Comparison of ENCODE assay signal across 24 mouse cellular contexts in genomic region chr6:105788462-105788861, GRCm38 (mm10).
DNase-seq lines count a peak whose midpoint lies in the region; ATAC-seq and TF ChIP-seq lines count a peak whose summit lies in the region.
"Had no signal": no experiment of that assay in that cellular context is flagged by ENCODE, and none has a peak within 500 bp of the region (broad histone marks: within the 10 kb centered on the region; RNA-seq: fewer than 3 reads in every experiment).

No protein-coding gene starts in this region.

- DNase-seq in forebrain, embryonic 14.5 days (ENCODE audit: low spot score): peak; percentile 27
- DNase-seq in lung, embryonic 14.5 days: peak; percentile 15
- DNase-seq in lung, postnatal 14 days: no peak
- DNase-seq in brain, adult 2 months (ENCODE audit: low read depth, low spot score): peak; percentile 43
- no peak for DNase-seq in stomach, postnatal 0 days (ENCODE audit: low spot score)
- DNase-seq in limb, embryonic 10.5 days (ENCODE audit: low spot score): no peak
- no peak for DNase-seq in Muller cell, postnatal 12 days (ENCODE audit: inconsistent ontology term)
- DNase-seq: adrenal gland, postnatal 14 days; cerebellum, adult 9-10 months; heart, postnatal 4 days; kidney, adult 9 months; kidney, postnatal 36 days; liver; right cerebral cortex, postnatal 25 days; spleen, adult 18-20 months; thymus, postnatal 36 days had no signal

- H3K9me3 ChIP-seq in forebrain, embryonic 14.5 days (replicated peaks; ENCODE audit: control insufficient read depth, low read length): no peaks in the 10 kb centered on the region
- H3K9me3 ChIP-seq in forebrain, embryonic 13.5 days (replicated peaks): no peaks in the 10 kb centered on the region
- no peaks in the 10 kb centered on the region for H3K9me3 ChIP-seq in lung, embryonic 14.5 days (ENCODE audit: low read depth, low read length)
- no peaks in the 10 kb centered on the region for H3K9me3 ChIP-seq in stomach, postnatal 0 days (ENCODE audit: control insufficient read depth, low read length)
- no peaks in the 10 kb centered on the region for H3K9me3 ChIP-seq in limb, embryonic 10.5 days (replicated peaks)
- H3K9me3 ChIP-seq: embryonic facial prominence, embryonic 13.5 days; G1E; heart, embryonic 10.5 days; hindbrain, embryonic 15.5 days; intestine, embryonic 15.5 days; liver, embryonic 15.5 days had no signal

- no peak overlapping the region for H3K4me2 ChIP-seq in forebrain, embryonic 14.5 days (ENCODE audit: low read length)
- no peak overlapping the region for H3K4me2 ChIP-seq in forebrain, embryonic 13.5 days
- H3K4me2 ChIP-seq in lung, embryonic 14.5 days: no peak overlapping the region
- H3K4me2 ChIP-seq in stomach, postnatal 0 days (replicated peaks; ENCODE audit: low read depth): no peak overlapping the region
- H3K4me2 ChIP-seq: embryonic facial prominence, embryonic 13.5 days; hindbrain, embryonic 15.5 days; intestine, embryonic 15.5 days; liver, embryonic 15.5 days; midbrain, embryonic 11.5 days had no signal

- TF ChIP-seq CTCF in lung, embryonic 14.5 days (IDR thresholded peaks at IDR 0.05; ENCODE audit: low read depth): no peak
- TF ChIP-seq CTCF in stomach, postnatal 0 days (IDR thresholded peaks at IDR 0.05; ENCODE audit: low read depth): peak; percentile 37

- WGBS in forebrain, embryonic 14.5 days: 94% methylated on average over 2 of the region's 2 CpGs
- 92% methylated on average over 2 of the region's 2 CpGs for WGBS in forebrain, embryonic 13.5 days
- WGBS in lung, embryonic 14.5 days: 88% methylated on average over 2 of the region's 2 CpGs
- WGBS in stomach, postnatal 0 days: 89% methylated on average over 2 of the region's 2 CpGs
- 90% methylated on average over 2 of the region's 2 CpGs for WGBS in limb, embryonic 10.5 days

- H3K36me3 ChIP-seq in forebrain, embryonic 14.5 days (ENCODE audit: control insufficient read depth, insufficient read depth, low read length): no peaks in the 10 kb centered on the region
- no peaks in the 10 kb centered on the region for H3K36me3 ChIP-seq in forebrain, embryonic 13.5 days (ENCODE audit: poor library complexity, severe bottlenecking)
- H3K36me3 ChIP-seq in lung, embryonic 14.5 days (ENCODE audit: insufficient read depth): no peaks in the 10 kb centered on the region
- H3K36me3 ChIP-seq in stomach, postnatal 0 days (ENCODE audit: control insufficient read depth, insufficient read depth, low read length): no peaks in the 10 kb centered on the region
- H3K36me3 ChIP-seq in limb, embryonic 10.5 days: no peaks in the 10 kb centered on the region
- H3K36me3 ChIP-seq: embryonic facial prominence, embryonic 13.5 days; G1E; heart, embryonic 10.5 days; hindbrain, embryonic 15.5 days; intestine, embryonic 15.5 days; liver, embryonic 15.5 days had no signal

- no peak overlapping the region for H3K27ac ChIP-seq in forebrain, embryonic 14.5 days (ENCODE audit: low read depth, low read length)
- H3K27ac ChIP-seq in forebrain, embryonic 13.5 days: no peak overlapping the region
- H3K27ac ChIP-seq in lung, embryonic 14.5 days (ENCODE audit: low read depth): no peak overlapping the region
- no peak overlapping the region for H3K27ac ChIP-seq in stomach, postnatal 0 days (replicated peaks)
- no peak overlapping the region for H3K27ac ChIP-seq in limb, embryonic 10.5 days
- H3K27ac ChIP-seq: embryonic facial prominence, embryonic 13.5 days; heart, embryonic 10.5 days; hindbrain, embryonic 15.5 days; intestine, embryonic 15.5 days; liver, embryonic 15.5 days had no signal

- no peaks in the 10 kb centered on the region for H3K27me3 ChIP-seq in forebrain, embryonic 14.5 days (replicated peaks; ENCODE audit: control insufficient read depth, insufficient read depth, low read length)
- H3K27me3 ChIP-seq in forebrain, embryonic 13.5 days: no peaks in the 10 kb centered on the region
- H3K27me3 ChIP-seq in lung, embryonic 14.5 days (ENCODE audit: insufficient read depth, low read length): no peaks in the 10 kb centered on the region
- H3K27me3 ChIP-seq in stomach, postnatal 0 days (ENCODE audit: control insufficient read depth, insufficient read depth, low read length): no peaks in the 10 kb centered on the region
- H3K27me3 ChIP-seq in limb, embryonic 10.5 days (ENCODE audit: low read depth, poor library complexity, severe bottlenecking): no peaks in the 10 kb centered on the region
- H3K27me3 ChIP-seq: embryonic facial prominence, embryonic 13.5 days; hindbrain, embryonic 15.5 days; intestine, embryonic 15.5 days; liver, embryonic 15.5 days had no signal

- no peak for ATAC-seq in forebrain, embryonic 14.5 days
- ATAC-seq in forebrain, embryonic 13.5 days: no peak
- no peak for ATAC-seq in lung, embryonic 14.5 days (ENCODE audit: insufficient read depth)
- no peak for ATAC-seq in stomach, postnatal 0 days (ENCODE audit: low FRiP score, low TSS enrichment)
- ATAC-seq: intestine, embryonic 15.5 days had no signal

- H3K4me3 ChIP-seq in forebrain, embryonic 14.5 days (ENCODE audit: low read depth, low read length): no peak overlapping the region
- no peak overlapping the region for H3K4me3 ChIP-seq in forebrain, embryonic 13.5 days
- no peak overlapping the region for H3K4me3 ChIP-seq in lung, embryonic 14.5 days (ENCODE audit: low read depth, low read length)
- H3K4me3 ChIP-seq in stomach, postnatal 0 days (ENCODE audit: low read depth, low read length): no peak overlapping the region
- H3K4me3 ChIP-seq in limb, embryonic 10.5 days: no peak overlapping the region
- H3K4me3 ChIP-seq: embryonic facial prominence, embryonic 13.5 days; heart, embryonic 10.5 days; hindbrain, embryonic 15.5 days; intestine, embryonic 15.5 days; liver, embryonic 15.5 days had no signal

- H3K9ac ChIP-seq in forebrain, embryonic 14.5 days (ENCODE audit: low read length): no peak overlapping the region
- H3K9ac ChIP-seq in forebrain, embryonic 13.5 days: no peak overlapping the region
- no peak overlapping the region for H3K9ac ChIP-seq in lung, embryonic 14.5 days
- no peak overlapping the region for H3K9ac ChIP-seq in stomach, postnatal 0 days (ENCODE audit: low read length)
- H3K9ac ChIP-seq: embryonic facial prominence, embryonic 13.5 days; hindbrain, embryonic 15.5 days; intestine, embryonic 15.5 days; liver, embryonic 15.5 days had no signal

- TF ChIP-seq EP300 in stomach, postnatal 0 days (optimal IDR thresholded peaks at IDR 0.05): no peak

- no peaks in the 10 kb centered on the region for H3K4me1 ChIP-seq in forebrain, embryonic 14.5 days (ENCODE audit: control insufficient read depth, insufficient read depth, low read length)
- H3K4me1 ChIP-seq in forebrain, embryonic 13.5 days: no peaks in the 10 kb centered on the region
- H3K4me1 ChIP-seq in lung, embryonic 14.5 days (ENCODE audit: insufficient read depth): no peaks in the 10 kb centered on the region
- no peaks in the 10 kb centered on the region for H3K4me1 ChIP-seq in stomach, postnatal 0 days (replicated peaks; ENCODE audit: control insufficient read depth, insufficient read depth)
- no peaks in the 10 kb centered on the region for H3K4me1 ChIP-seq in limb, embryonic 10.5 days
- H3K4me1 ChIP-seq: embryonic facial prominence, embryonic 13.5 days; heart, embryonic 10.5 days; hindbrain, embryonic 15.5 days; intestine, embryonic 15.5 days; liver, embryonic 15.5 days had no signal

Comparison
In these comparisons a context has a peak if more than half of its experiments do, and no peak if none do; other contexts are left out.
1. DNase-seq: peak in forebrain, embryonic 14.5 days (single experiment), lung, embryonic 14.5 days (single experiment) and brain, adult 2 months (single experiment); none in lung, postnatal 14 days (single experiment), stomach, postnatal 0 days (single experiment), limb, embryonic 10.5 days (single experiment) and Muller cell, postnatal 12 days (single experiment).